Mouse (Mus musculus) lung, postnatal 0 days (tissue): ENCODE data around the gene Hdac9. TPM values are rescaled to one million over a fixed set of nuclear protein-coding genes. Genes with fewer than 3 reads are reported as not detected.

Experiments
- ATAC-seq: fragments of 200-750 bp; cut with Nextera tagmentation; 2 replicates; pipeline ENCODE4 v1.8.0; 2017; ENCODE audit warnings: moderate library complexity
- DNase-seq: peaks from one replicate; pipeline ENCODE4 v3.0.0-alpha.2; 2016; ENCODE audit warnings: low spot score
- H3K27ac ChIP-seq: fragments of 300-500 bp; sonication (generic); 2 replicates; pipeline ENCODE4 v1.5.1; 2014; ENCODE audit warnings: antibody characterized with exemption, mild to moderate bottlenecking, low read length, mixed read lengths
- H3K27me3 ChIP-seq: fragments of 300-500 bp; sonication (generic); replicated peaks from 2 replicates; pipeline ENCODE4 v1.6.1; 2014; ENCODE audit warnings: low read length, mixed read lengths; ENCODE audit not compliant: insufficient read depth
- H3K36me3 ChIP-seq: fragments of 300-500 bp; sonication (generic); 2 replicates; pipeline ENCODE4 v1.6.1; 2014; ENCODE audit warnings: low read length, mixed read lengths; ENCODE audit not compliant: insufficient read depth
- H3K4me1 ChIP-seq: fragments of 300-500 bp; sonication (generic); 2 replicates; pipeline ENCODE4 v1.6.1; 2014; ENCODE audit warnings: antibody characterized with exemption, low read depth, low read length, mixed read lengths; ENCODE audit not compliant: insufficient read depth
- H3K4me2 ChIP-seq: fragments of 300-500 bp; sonication (generic); replicated peaks from 2 replicates; pipeline ENCODE4 v1.6.1; 2014; ENCODE audit warnings: low read depth, mild to moderate bottlenecking, low read length, moderate library complexity, mixed read lengths
- H3K4me3 ChIP-seq: fragments of 300-500 bp; sonication (generic); 2 replicates; pipeline ENCODE4 v1.5.1; 2014; ENCODE audit warnings: low read depth, low read length
- H3K9ac ChIP-seq: fragments of 300-500 bp; sonication (generic); replicated peaks from 2 replicates; pipeline ENCODE4 v1.6.1; 2014; ENCODE audit warnings: low read depth, mild to moderate bottlenecking
- H3K9me3 ChIP-seq: fragments of 300-500 bp; sonication (generic); 2 replicates; pipeline ENCODE4 v1.6.1; 2016; ENCODE audit warnings: low read length, mixed read lengths
- CTCF ChIP-seq: IDR thresholded peaks from 2 replicates; pipeline ENCODE4 v1.5.1; 2016; ENCODE audit warnings: antibody characterized with exemption, mild to moderate bottlenecking
- EP300 ChIP-seq: IDR thresholded peaks from 2 replicates; pipeline ENCODE4 v1.6.1; 2016; ENCODE audit warnings: antibody characterized with exemption, mild to moderate bottlenecking, control low read depth
- WGBS: fragments of 180-500 bp; shearing (Covaris S2); extraction: QIAGEN DNeasy Blood & Tissue Kit; methylation state at CpG from one replicate; pipeline ENCODE4 v1.1.7; 2014; 5-methylcytosine and 5-hydroxymethylcytosine counted together
- polyA plus RNA-seq: library from polyadenylated mRNA; unstranded; fragments of >200 nt; fragmentation: Nextera tagmentation; extraction: Ambion mirVana; gene quantifications from 2 replicates; pipeline ENCODE4 v1.2.1, GENCODE M21; 2015

The Hdac9 gene
- polyA plus RNA-seq, 1 experiment from 2014 or later, result 6.0 TPM

GRCm38 (mm10) chr12:34674235-34674634 is 242.7 kb downstream of the Hdac9 start:
- H3K36me3 ChIP-seq, result no peaks in the 10 kb centered on the region
- 37% methylated on average over 2 of the region's 2 CpGs for WGBS
- H3K4me3 ChIP-seq, result no peak overlapping the region
- DNase-seq (peak; percentile 79), ATAC-seq (peak; percentile 94)
- no peaks in the 10 kb centered on the region for H3K4me1 ChIP-seq
- no peak overlapping the region for H3K27ac ChIP-seq
- no peaks in the 10 kb centered on the region for H3K27me3 ChIP-seq
- H3K9ac ChIP-seq, result no peak overlapping the region
- H3K9me3 ChIP-seq, result no peaks in the 10 kb centered on the region
- H3K4me2 ChIP-seq, result no peak overlapping the region
- peak; percentile 46; the same call in 1 of the 2 replicates for TF ChIP-seq EP300
- TF ChIP-seq CTCF, result no peak

GRCm38 (mm10) chr12:34673539-34673938 is 243.4 kb downstream of the Hdac9 start:
- DNase-seq, result peak; percentile 71
- 48% methylated on average over 4 of the region's 4 CpGs for WGBS
- no peak overlapping the region for H3K27ac ChIP-seq

GRCm38 (mm10) chr12:34664758-34665157 is 252.1 kb downstream of the Hdac9 start:
- TF ChIP-seq CTCF (peak; percentile 86), EP300 (no peak)
- no peak overlapping the region for H3K9ac ChIP-seq
- peak; percentile 81 for DNase-seq
- H3K9me3 ChIP-seq, result no peaks in the 10 kb centered on the region
- no peak overlapping the region for H3K27ac ChIP-seq
- H3K36me3 ChIP-seq, result no peaks in the 10 kb centered on the region
- ATAC-seq, result no peak
- no peaks in the 10 kb centered on the region for H3K27me3 ChIP-seq
- no peaks in the 10 kb centered on the region for H3K4me1 ChIP-seq
- WGBS, result 9% methylated on average over 3 of the region's 3 CpGs
- no peak overlapping the region for H3K4me3 ChIP-seq
- H3K4me2 ChIP-seq, result no peak overlapping the region

More at GRCm38 (mm10) chr12:34673539-34673938, 243.4 kb downstream of the Hdac9 start:
- peak; percentile 95 for ATAC-seq
- Histone ChIP-seq H3K27me3 (no peaks in the 10 kb centered on the region), H3K4me2 (no peak overlapping the region), H3K9ac (no peak overlapping the region), H3K4me3 (no peak overlapping the region), H3K4me1 (no peaks in the 10 kb centered on the region), H3K36me3 (no peaks in the 10 kb centered on the region), H3K9me3 (no peaks in the 10 kb centered on the region)
- TF ChIP-seq CTCF, result no peak
- TF ChIP-seq EP300, result peak; percentile 56; the same call in 1 of the 2 replicates

- TF ChIP-seq CTCF, result peak; percentile 53
- TF ChIP-seq EP300, result no peak
- ATAC-seq (no peak), DNase-seq (no peak)
- H3K4me2 ChIP-seq, result no peak overlapping the region
- no peaks in the 10 kb centered on the region for H3K27me3 ChIP-seq
- H3K9me3 ChIP-seq, result no peaks in the 10 kb centered on the region
- H3K4me1 ChIP-seq, result no peaks in the 10 kb centered on the region
- H3K27ac ChIP-seq, result no peak overlapping the region
- no peaks in the 10 kb centered on the region for H3K36me3 ChIP-seq
- no peak overlapping the region for H3K4me3 ChIP-seq
- H3K9ac ChIP-seq, result no peak overlapping the region
Measured at GRCm38 (mm10) chr12:34661378-34661777, 255.5 kb downstream of the Hdac9 start.

GRCm38 (mm10) chr12:34660027-34660426 is 256.9 kb downstream of the Hdac9 start:
- no peak for TF ChIP-seq CTCF
- TF ChIP-seq EP300, result no peak
- 44% methylated on average over 5 of the region's 5 CpGs for WGBS
- Histone ChIP-seq H3K27ac (no peak overlapping the region), H3K36me3 (no peaks in the 10 kb centered on the region), H3K4me2 (no peak overlapping the region), H3K4me1 (no peaks in the 10 kb centered on the region), H3K9ac (no peak overlapping the region), H3K27me3 (no peaks in the 10 kb centered on the region), H3K9me3 (no peaks in the 10 kb centered on the region), H3K4me3 (no peak overlapping the region)
- DNase-seq (no peak), ATAC-seq (no peak)

GRCm38 (mm10) chr12:34658568-34658967 is 258.3 kb downstream of the Hdac9 start:
- no peaks in the 10 kb centered on the region for H3K9me3 ChIP-seq
- no peaks in the 10 kb centered on the region for H3K4me1 ChIP-seq
- H3K27ac ChIP-seq, result no peak overlapping the region
- no peak for TF ChIP-seq CTCF
- TF ChIP-seq EP300, result no peak
- WGBS, result 65% methylated on average over 3 of the region's 3 CpGs
- ATAC-seq, result no peak
- no peaks in the 10 kb centered on the region for H3K27me3 ChIP-seq
- no peak overlapping the region for H3K9ac ChIP-seq
- DNase-seq, result no peak
- no peak overlapping the region for H3K4me3 ChIP-seq
- H3K4me2 ChIP-seq, result no peak overlapping the region
- H3K36me3 ChIP-seq, result no peaks in the 10 kb centered on the region

GRCm38 (mm10) chr12:34658119-34658518 is 258.8 kb downstream of the Hdac9 start:
- H3K4me1 ChIP-seq, result no peaks in the 10 kb centered on the region
- TF ChIP-seq EP300 (no peak), CTCF (peak; percentile 67)
- H3K36me3 ChIP-seq, result no peaks in the 10 kb centered on the region
- DNase-seq, result peak; percentile 45
- no peak overlapping the region for H3K4me3 ChIP-seq
- no peak overlapping the region for H3K4me2 ChIP-seq
- 39% methylated on average over 6 of the region's 6 CpGs for WGBS
- no peak overlapping the region for H3K27ac ChIP-seq
- H3K9ac ChIP-seq, result no peak overlapping the region
- ATAC-seq, result no peak
- H3K27me3 ChIP-seq, result no peaks in the 10 kb centered on the region
- H3K9me3 ChIP-seq, result no peaks in the 10 kb centered on the region
